Mouse (Mus musculus) adrenal gland, postnatal 4 days (tissue): Measurements from ENCODE around the gene Spock1. TPM values are rescaled to one million over a fixed set of nuclear protein-coding genes. Genes with fewer than 3 reads are reported as not detected.

Source experiments
- DNase-seq, 2 experiments: peaks; one replicate each; pipeline ENCODE4 v3.0.0; 2021 to 2022; ENCODE audit warnings: low spot score in 2 of 2, mixed read lengths in 2 of 2
- total RNA-seq, 2 experiments: library from RNA; stranded (reverse); gene quantifications; 2 replicates each; pipeline ENCODE4 v1.2.3; 2021

The Spock1 gene
- total RNA-seq, 2 experiments from 2014 or later: 30.0 to 35.2 TPM

GRCm38 (mm10) chr13:57736060-57736459 is 172.1 kb downstream of the Spock1 start:
- no peak for DNase-seq

GRCm38 (mm10) chr13:57734549-57734948 is 173.6 kb downstream of the Spock1 start:
- DNase-seq: no peak

DNA sequence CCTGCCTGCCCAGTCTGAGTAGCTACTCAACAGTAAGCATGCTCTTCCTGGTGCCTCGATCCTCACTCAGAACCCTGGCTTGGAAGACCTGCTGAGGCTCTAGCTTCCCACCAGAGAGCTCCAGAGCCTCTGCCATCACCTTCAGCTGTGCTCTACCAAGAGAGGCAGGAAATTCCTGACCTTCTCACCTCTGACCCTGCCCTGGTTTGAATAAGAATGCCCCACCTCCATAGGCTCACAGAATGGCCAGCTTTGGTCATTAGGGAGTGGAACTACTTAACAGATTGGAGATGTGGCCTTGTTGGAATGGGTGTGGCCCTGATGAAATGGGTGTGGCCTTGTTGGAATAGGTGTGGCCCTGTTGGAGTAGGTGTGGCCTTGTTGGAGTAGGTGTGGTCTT is 174.6 kb downstream of the Spock1 start:
- DNase-seq: no peak

GRCm38 (mm10) chr13:57732251-57732650 is 175.9 kb downstream of the Spock1 start:
- no peak for DNase-seq

DNA sequence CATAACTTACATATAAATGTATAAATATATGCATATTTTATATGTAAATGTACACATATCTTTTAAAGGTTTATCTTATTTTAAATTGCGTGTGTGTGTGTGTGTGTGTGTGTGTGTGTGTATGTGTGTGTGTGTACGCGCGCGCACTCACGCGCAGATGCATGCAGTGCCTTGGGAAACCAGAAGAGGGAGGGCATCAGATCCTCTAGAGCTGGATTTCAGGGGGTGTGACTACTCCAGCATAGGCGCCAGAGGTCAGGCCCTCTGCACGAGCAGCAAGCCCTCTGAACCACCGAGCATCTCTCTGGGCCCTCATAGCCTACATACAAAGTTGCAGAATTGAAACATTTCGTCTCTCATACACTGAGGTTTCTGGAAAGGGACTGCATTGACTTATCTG is 180.4 kb downstream of the Spock1 start:
- no peak for DNase-seq

- DNase-seq: no peak
Observed at GRCm38 (mm10) chr13:57726654-57727053, 181.5 kb downstream of the Spock1 start.

- DNase-seq: no peak
Observed at GRCm38 (mm10) chr13:57722329-57722936, 185.7 kb downstream of the Spock1 start.

DNA sequence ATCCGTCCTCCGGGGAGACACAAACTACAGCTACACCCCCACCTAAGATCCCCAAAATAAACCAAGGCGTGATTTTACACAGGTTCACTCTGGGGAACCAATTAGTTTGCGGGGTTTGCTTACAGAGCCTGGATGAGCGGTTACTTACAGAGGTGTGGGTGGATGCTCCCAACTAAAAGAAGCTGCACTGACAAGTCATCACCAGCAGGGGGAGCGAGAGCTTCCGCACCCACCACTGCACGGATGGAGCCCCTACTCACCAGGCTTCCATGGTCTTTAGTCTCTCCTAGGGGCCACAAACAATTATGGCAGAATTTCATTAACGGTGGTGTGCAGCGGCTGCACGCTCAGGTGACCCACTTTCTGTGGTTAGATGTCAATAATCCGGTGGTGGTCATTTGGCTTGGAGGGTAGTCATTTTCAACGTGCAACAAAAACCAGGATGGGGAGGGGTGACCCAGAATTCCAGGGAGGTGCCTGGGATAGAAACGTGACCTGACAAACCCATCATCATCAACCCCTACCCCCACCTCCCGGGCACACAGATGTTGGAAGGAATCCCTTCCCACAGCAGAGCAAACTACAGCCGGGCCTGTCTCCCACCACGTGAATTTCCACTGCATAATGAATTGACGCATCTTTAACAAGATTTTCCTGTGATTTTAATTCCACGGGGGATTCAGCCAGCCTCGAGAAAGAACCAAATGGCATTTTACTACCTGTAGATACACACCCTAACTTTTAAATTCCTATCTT is 186.4 kb downstream of the Spock1 start:
- no peak for DNase-seq

GRCm38 (mm10) chr13:57718087-57718486 is 190.0 kb downstream of the Spock1 start:
- DNase-seq: no peak

- no peak for DNase-seq
Observed at GRCm38 (mm10) chr13:57712910-57713309, 195.2 kb downstream of the Spock1 start.

DNA sequence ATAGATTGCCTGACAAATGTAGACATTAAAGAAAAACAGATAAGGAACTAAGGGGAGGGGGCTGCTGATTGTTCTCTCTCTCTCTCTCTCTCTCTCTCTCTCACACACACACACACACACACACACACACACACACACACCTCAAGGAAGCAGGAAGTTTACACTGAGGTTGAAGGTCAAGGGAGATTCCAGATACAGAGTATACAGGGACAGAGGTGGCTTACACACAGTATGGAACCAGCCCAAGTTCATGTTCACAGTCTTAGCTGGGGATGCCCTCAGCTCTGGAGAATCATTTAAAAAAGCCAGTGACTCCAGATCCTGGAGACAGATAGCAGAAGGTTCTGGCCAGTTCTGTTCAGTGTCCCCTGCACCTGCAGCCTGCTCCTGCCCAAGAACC is 199.7 kb downstream of the Spock1 start:
- no peak for DNase-seq

DNA sequence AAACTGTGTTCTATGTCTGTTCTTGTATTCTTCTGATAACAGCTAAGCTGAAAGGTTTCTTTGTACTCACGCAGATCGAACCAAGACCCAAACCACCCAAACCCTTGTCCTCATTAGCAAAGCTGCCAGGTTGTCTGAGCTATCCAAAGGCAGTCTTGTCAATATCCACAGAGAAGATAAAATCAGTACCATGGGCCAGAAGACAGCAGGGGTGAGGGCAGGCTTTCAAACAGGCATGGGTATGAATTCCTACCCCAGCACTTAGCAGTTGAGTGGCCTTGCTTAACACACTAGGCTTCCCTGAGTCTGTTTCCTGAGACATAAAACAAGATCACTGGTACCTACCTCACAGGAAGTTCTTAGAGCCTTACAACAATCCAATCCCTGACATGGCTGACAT is 205.2 kb downstream of the Spock1 start:
- DNase-seq: no peak

GRCm38 (mm10) chr13:57696685-57697084 is 211.4 kb downstream of the Spock1 start:
- DNase-seq: no peak

GRCm38 (mm10) chr13:57688926-57689325 is 219.2 kb downstream of the Spock1 start:
- DNase-seq: no peak

DNA sequence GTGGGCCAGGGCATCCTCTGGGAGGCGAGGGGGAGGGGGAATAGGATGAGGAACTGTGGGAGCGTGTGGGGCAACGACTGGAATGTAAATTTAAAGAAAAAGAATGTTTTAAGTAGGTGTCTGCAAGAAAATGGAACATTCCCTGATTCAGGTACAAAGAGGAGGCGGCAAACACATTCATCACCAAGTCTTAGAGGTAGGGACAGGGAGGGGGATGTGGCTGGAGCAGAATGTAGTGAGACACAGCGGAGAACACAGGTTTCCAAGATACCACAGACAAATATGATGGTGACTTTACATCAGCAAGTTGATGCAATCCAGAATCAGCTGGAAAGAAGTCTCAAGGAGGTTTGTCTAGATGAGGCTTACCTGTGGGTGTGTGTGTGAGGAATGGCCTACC is 221.7 kb downstream of the Spock1 start:
- DNase-seq: no peak

DNA sequence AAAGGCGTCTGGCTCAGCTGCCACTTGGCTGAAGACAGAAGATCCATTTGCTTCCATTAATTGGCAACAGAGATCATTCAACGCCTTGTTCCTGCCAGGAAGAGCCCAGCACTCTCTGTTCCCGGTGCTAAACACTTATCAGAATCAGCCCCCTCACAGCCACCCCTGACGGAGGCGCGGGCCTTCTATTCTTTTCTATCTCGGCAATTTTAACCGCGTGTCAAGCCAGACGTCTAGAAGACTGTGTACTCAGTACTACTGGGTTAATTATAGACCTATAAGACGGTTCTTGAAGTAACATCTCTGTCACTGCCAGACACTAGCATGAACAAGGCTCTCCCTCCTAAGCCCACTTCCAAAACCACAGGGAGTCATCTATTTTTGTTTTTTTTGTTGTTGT is 222.9 kb downstream of the Spock1 start:
- no peak for DNase-seq

DNA sequence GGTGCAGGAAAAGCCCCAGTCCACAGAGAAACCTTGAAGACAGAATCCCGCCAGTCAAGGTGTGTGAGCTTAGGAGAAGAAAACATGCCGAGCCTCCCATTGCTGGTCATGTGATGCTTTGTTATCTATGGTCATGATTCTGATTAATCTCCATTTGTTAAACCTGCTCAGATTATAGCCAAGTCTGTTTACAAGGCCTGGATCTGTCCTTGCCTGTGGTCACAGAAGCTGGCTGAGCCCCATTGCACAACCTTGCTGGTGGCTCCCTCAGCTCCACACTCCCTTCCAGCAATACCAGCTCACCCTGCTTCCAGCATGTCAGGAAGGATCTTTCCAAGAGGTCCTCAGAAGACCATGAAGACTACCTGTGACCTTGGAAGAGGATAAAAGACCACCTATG is 228.5 kb downstream of the Spock1 start:
- DNase-seq: no peak

DNA sequence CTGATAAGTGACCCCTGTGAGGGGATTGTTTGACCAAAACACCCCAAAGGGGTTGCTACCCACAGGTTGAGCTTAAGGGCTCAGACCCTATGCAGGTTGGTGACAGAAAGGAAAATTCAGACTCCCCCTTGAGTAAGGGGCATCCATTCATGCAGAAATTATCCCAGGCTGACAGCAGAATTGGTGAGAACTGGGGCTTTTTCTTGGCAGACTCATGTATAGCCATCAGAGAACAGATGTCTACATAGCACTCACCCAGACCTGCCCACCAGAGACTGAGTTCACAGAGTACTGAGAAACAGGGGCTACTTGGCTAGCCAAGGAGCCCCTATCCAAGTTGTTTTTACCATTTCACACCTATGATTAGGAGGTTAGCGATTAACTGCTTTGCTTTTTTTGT is 231.3 kb downstream of the Spock1 start:
- no peak for DNase-seq

DNA sequence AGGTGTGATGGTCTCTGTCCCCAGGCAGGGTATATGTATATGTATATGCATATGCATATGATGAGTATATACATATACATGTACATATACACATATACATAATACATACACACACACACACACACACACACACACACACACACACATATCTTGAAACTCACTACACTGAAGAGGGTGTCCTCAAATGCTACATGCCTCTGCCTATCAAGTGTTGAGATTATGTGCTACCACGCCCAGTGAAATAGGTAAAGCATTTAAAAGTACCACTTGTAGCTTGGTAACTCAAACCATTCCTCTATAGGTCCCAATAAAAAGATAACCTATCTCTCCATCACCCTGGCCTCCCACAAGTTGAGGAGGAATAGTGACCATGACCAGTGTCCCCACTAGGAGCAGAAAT is 234.7 kb downstream of the Spock1 start:
- DNase-seq: no peak

GRCm38 (mm10) chr13:57672762-57673161 is 235.4 kb downstream of the Spock1 start:
- no peak for DNase-seq

- no peak for DNase-seq
Observed at GRCm38 (mm10) chr13:57671919-57672318, 236.2 kb downstream of the Spock1 start.

DNA sequence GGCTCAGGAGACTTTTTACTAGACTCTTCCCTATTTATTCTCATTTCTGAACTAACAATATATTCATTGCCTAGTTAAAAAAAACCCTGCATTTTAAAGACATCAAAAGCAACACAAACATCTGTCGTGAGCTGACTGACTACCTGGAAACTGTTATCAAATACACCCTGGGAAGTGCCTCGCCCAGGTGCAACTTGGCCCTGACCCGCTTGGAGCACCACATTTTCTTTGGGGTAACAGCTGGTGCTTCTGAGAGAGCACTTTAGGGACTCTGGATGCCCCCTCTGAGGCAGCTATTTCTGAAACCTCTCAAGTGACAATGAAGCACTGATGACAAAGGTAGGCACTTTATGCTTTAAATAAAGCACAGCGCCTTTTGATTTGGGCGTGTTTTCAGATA is 236.8 kb downstream of the Spock1 start:
- no peak for DNase-seq

- no peak for DNase-seq
Observed at GRCm38 (mm10) chr13:57667621-57668020, 240.5 kb downstream of the Spock1 start.
